Mouse (Mus musculus) hindbrain, embryonic 11.5 days (tissue): ENCODE measurements around the gene Snd1. TPM values are rescaled to one million over a fixed set of nuclear protein-coding genes. Genes with fewer than 3 reads are reported as not detected.

Experiments
- ATAC-seq: fragments of 200-750 bp; cut with Nextera tagmentation; 2 replicates; pipeline ENCODE4 v1.8.0; 2017; ENCODE audit warnings: mild to moderate bottlenecking, moderate TSS enrichment, moderate library complexity; ENCODE audit not compliant: low FRiP score
- DNase-seq: peaks from one replicate; pipeline ENCODE4 v3.0.0-alpha.2; 2015; ENCODE audit warnings: low spot score
- H3K27ac ChIP-seq: fragments of 300-500 bp; sonication (generic); 2 replicates; pipeline ENCODE4 v1.5.1; 2014; ENCODE audit warnings: mild to moderate bottlenecking, low read depth, low read length
- H3K27me3 ChIP-seq: fragments of 300-500 bp; sonication (generic); 2 replicates; pipeline ENCODE4 v1.6.1; 2014; ENCODE audit warnings: mild to moderate bottlenecking, low read length, moderate library complexity, mixed read lengths; ENCODE audit not compliant: control insufficient read depth, insufficient read depth
- H3K36me3 ChIP-seq: fragments of 300-500 bp; sonication (generic); 2 replicates; pipeline ENCODE4 v1.6.1; 2014; ENCODE audit warnings: mild to moderate bottlenecking, low read length, moderate library complexity, mixed read lengths; ENCODE audit not compliant: control insufficient read depth, insufficient read depth
- H3K4me1 ChIP-seq: fragments of 300-500 bp; sonication (generic); replicated peaks from 2 replicates; pipeline ENCODE4 v1.6.1; 2014; ENCODE audit warnings: low read length, mixed read lengths; ENCODE audit not compliant: control insufficient read depth, insufficient read depth
- H3K4me2 ChIP-seq: fragments of 300-500 bp; sonication (generic); replicated peaks from 2 replicates; pipeline ENCODE4 v1.6.1; 2014; ENCODE audit warnings: mild to moderate bottlenecking, low read depth, low read length
- H3K4me3 ChIP-seq: fragments of 300-500 bp; sonication (generic); 2 replicates; pipeline ENCODE4 v1.5.1; 2014; ENCODE audit warnings: low read depth, low read length
- H3K9ac ChIP-seq: fragments of 300-500 bp; sonication (generic); 2 replicates; pipeline ENCODE4 v1.6.1; 2014; ENCODE audit warnings: low read depth, low read length
- H3K9me3 ChIP-seq: fragments of 300-500 bp; sonication (generic); 2 replicates; pipeline ENCODE4 v1.6.1; 2016; ENCODE audit warnings: low read length; ENCODE audit not compliant: control insufficient read depth
- whole genome bisulfite sequencing: fragments of 180-500 bp; shearing (Covaris S2); extraction: QIAGEN DNeasy Blood & Tissue Kit; methylation state at CpG from one replicate; pipeline ENCODE4 v1.1.7; 2014; 5-methylcytosine and 5-hydroxymethylcytosine counted together
- polyA plus RNA-seq: library from polyadenylated mRNA; unstranded; fragments of >200 nt; fragmentation: Nextera tagmentation; extraction: Ambion mirVana; gene quantifications from 2 replicates; pipeline ENCODE4 v1.2.1, GENCODE M21; 2014

Gene Snd1
- polyA plus RNA-seq, 1 experiment from 2014 or later: 86.2 TPM

DNA sequence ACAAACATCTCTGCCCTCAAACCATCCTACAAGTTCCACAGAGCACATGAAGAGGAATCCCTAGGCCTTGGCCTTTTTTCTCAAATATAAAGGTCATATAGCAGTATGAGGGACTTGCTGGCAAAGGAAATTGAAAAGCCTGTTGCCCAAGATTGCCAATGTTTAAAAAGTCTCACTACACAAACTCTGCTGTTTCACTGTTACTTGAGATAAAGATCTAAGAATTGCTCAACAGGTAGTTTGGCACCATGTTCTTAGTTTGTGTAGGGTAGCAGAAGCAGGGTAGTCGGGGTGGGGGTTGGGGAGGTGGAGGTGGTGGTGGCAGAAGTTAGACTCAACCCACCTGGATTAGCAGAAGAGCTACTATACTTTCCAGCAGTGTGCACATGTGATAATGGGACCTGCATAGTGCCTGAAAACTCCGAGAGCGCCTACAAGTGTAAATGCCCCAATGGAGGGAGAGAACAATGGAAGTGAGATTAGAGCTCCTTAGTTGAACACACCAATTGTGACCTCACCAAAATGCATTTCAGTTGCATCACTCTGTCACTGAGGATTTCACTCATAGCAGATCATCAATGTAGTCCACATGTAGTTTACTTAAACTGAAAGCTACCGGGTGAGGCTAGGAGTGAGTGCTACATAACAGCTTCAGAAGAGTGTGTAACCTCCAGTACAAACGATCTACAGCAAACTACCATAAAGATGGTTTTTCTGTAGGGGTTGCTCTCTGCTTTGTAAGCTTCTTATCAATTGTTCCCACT lies 259.1 kb downstream of the Snd1 start:
- H3K27me3 ChIP-seq: no peaks in the 10 kb centered on the region
- 88% methylated on average over 5 of the region's 5 CpGs for WGBS
- no peaks in the 10 kb centered on the region for H3K9me3 ChIP-seq
- H3K4me1 ChIP-seq: peaks cover 5% of the 10 kb centered on the region; the same call in 1 of the 2 replicates
- H3K4me3 ChIP-seq: no peak overlapping the region
- no peak overlapping the region for H3K4me2 ChIP-seq
- ATAC-seq: no peak
- H3K36me3 ChIP-seq: no peaks in the 10 kb centered on the region
- H3K27ac ChIP-seq: no peak overlapping the region
- DNase-seq: no peak
- H3K9ac ChIP-seq: no peak overlapping the region

DNA sequence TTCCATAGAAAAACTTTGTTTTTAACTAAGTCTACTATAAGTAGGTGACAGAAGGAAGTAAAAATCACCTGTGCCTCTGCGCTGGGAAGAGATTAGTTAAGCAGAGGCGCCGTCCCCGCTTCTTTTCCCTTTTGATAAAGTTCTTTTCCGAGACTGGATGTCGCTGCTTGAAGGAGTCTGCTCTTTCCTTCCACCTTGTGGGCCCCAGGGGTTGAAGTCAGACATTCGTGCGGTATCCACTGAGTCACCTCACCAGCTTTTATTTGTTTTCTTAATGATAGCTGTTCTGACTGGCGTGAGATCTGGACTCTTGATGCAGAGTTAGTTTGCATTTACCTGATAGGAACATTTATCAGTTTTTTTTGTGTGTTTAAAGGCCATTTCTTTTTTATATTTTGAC lies 260.2 kb downstream of the Snd1 start:
- Histone ChIP-seq H3K4me3 (no peak overlapping the region), H3K4me2 (no peak overlapping the region), H3K27ac (no peak overlapping the region), H3K9ac (no peak overlapping the region), H3K9me3 (no peaks in the 10 kb centered on the region), H3K36me3 (no peaks in the 10 kb centered on the region), H3K27me3 (no peaks in the 10 kb centered on the region), H3K4me1 (no peaks in the 10 kb centered on the region)
- no peak for DNase-seq
- 86% methylated on average over 9 of the region's 9 CpGs for WGBS
- ATAC-seq: no peak

DNA sequence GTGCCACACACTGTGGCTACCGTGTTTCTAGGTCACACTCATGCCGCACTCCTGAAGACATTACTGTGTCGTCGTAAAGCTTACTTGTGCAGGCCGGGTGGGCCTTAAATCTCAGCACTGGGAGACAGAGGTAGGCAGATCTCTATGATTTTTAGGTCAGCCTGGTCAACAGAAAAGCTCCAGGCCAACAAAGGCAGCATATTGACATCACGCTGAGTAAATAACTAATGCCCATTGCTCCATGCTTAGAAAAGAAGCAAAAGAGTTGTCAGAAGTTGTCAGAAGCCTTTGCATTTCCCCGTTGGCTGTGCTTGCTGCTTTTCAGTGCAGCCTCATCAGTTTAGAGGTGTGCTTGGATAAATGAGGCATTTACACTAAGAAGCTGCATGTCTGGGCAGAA lies 261.7 kb downstream of the Snd1 start:
- Histone ChIP-seq H3K36me3 (no peaks in the 10 kb centered on the region), H3K9ac (no peak overlapping the region), H3K27me3 (no peaks in the 10 kb centered on the region), H3K4me3 (no peak overlapping the region), H3K9me3 (no peaks in the 10 kb centered on the region), H3K4me2 (no peak overlapping the region), H3K27ac (no peak overlapping the region), H3K4me1 (no peaks in the 10 kb centered on the region)
- WGBS: 82% methylated on average over 7 of the region's 7 CpGs
- DNase-seq (no peak), ATAC-seq (no peak)

DNA sequence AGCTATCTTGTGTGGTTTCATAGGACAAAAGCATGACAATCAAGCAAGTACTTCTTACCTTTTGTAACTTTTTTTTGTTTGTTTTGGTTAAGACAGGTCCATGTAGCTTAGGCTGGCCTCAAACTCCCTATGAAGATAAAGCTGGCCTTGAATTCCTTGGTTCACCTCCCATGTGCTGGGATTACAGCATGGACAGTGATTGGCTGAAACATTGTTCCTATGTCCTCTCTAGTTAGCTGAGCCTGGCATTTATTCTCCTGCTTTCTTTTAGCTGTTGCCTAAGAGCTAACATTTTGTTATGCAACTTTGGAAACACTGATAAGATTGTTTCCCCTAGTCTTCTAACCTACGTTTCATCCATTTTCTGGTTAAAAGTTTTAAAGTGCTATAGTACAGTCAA lies 262.7 kb downstream of the Snd1 start:
- WGBS: 90% methylated on average over 1 of the region's 1 CpGs
- H3K27me3 ChIP-seq: no peaks in the 10 kb centered on the region
- H3K9ac ChIP-seq: no peak overlapping the region
- H3K9me3 ChIP-seq: no peaks in the 10 kb centered on the region
- no peak overlapping the region for H3K4me3 ChIP-seq
- no peak for ATAC-seq
- no peaks in the 10 kb centered on the region for H3K36me3 ChIP-seq
- H3K27ac ChIP-seq: no peak overlapping the region
- no peak overlapping the region for H3K4me2 ChIP-seq
- no peaks in the 10 kb centered on the region for H3K4me1 ChIP-seq
- DNase-seq: no peak

DNA sequence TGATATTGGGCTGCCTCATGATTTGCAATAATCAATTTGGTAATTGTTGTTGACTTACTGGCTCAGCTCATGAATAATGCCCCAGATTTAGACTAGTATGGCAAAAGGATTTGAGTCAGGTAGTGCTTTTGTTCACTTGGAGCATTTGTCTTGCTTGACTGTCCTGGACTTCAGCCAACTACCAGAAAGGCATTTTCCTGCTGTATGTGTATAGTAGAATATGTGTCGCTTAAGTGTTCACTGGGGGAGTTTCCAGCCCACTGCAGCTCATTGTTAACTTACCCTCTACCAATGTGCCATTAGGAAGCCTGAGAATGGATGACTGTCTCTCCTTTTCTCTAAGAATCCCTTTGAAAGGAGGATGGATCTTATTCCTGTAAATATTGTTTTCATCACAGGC lies 268.6 kb downstream of the Snd1 start:
- Histone ChIP-seq H3K4me3 (no peak overlapping the region), H3K4me2 (no peak overlapping the region), H3K27me3 (no peaks in the 10 kb centered on the region), H3K4me1 (no peaks in the 10 kb centered on the region), H3K27ac (no peak overlapping the region), H3K9me3 (no peaks in the 10 kb centered on the region), H3K36me3 (no peaks in the 10 kb centered on the region), H3K9ac (no peak overlapping the region)
- ATAC-seq: no peak
- WGBS: 57% methylated on average over 1 of the region's 1 CpGs
- no peak for DNase-seq

DNA sequence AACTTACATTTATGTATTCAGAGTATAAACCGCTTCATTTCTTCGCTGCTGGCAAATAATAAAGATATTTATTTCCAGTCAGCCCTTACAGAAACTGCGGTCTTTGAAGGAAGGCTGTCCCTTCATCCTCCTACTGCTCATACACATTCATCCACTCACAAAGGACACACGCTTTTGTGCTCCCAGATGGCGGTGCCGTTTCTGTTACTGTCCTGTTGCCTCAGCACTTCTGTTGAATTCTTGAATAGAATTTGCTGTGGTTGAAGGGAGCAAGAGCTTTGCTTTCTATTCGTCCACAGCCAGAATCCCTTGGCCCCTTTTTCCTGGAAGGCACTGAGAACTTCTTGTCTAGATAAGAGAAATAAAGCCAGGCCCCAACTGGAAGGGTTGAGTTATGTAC lies 270.9 kb downstream of the Snd1 start:
- H3K4me1 ChIP-seq: no peaks in the 10 kb centered on the region
- 82% methylated on average over 7 of the region's 7 CpGs for WGBS
- H3K9me3 ChIP-seq: no peaks in the 10 kb centered on the region
- H3K4me2 ChIP-seq: no peak overlapping the region
- H3K36me3 ChIP-seq: no peaks in the 10 kb centered on the region
- no peak overlapping the region for H3K27ac ChIP-seq
- ATAC-seq: no peak
- no peak overlapping the region for H3K9ac ChIP-seq
- no peak overlapping the region for H3K4me3 ChIP-seq
- H3K27me3 ChIP-seq: no peaks in the 10 kb centered on the region
- DNase-seq: no peak

DNA sequence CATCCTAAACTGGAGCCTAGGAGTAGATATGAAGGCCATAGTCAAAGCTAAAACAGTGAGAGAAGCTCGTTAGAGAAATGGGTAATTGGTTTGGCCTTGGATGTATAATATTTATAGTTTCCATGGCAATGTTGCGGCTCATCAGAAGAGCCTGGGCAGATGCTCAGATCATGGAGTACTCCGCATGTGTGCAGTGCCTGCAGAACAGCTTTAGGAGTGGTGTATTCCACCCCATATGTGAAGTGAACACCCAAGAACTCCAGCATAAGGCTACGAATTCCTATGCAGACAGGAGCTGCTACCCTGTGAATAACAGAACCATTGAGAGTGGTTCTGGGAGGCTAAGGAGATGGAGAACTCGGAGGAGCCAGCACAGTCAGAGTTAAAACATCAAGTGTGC lies 272.1 kb downstream of the Snd1 start:
- no peak for ATAC-seq
- H3K36me3 ChIP-seq: no peaks in the 10 kb centered on the region
- H3K9me3 ChIP-seq: no peaks in the 10 kb centered on the region
- no peak overlapping the region for H3K27ac ChIP-seq
- no peak overlapping the region for H3K4me2 ChIP-seq
- no peaks in the 10 kb centered on the region for H3K4me1 ChIP-seq
- no peak overlapping the region for H3K9ac ChIP-seq
- no peak for DNase-seq
- no peaks in the 10 kb centered on the region for H3K27me3 ChIP-seq
- 95% methylated on average over 5 of the region's 5 CpGs for WGBS
- no peak overlapping the region for H3K4me3 ChIP-seq

DNA sequence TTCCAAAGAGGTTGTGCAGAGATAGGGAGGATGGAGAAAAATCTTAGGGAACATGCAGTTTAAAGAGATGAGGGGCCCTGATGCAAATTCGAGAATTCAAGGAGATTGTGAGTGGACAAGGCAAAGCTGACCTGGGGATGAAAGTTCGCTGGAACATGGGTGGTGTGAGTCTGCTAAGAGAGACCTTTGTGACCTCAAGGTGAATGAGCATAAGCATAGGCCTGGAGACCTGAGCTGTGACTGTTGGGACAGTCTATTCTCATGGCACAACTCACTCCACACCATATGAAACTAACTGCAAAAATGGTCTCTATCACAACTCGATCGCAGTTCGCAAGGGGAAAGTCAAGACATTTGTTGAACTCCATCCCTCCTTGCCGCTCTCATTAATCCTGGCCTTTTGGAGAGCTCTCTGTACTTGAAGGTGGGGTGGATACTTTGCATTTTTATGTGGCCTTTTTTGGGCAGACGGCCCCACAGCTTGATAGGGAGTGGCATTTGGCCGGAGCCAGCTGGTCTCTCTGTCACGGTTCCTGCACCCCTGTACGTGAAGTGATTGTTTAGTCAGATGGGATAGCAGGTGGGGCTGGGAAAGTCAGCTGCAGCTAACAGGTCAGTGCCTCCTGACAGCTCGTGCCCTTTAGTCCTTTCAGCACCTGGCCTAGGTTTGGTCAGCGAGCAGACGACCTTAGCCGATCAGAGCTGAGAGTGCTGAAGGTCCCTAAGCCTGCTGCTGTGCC lies 273.2 kb downstream of the Snd1 start:
- peak; percentile 35; the same call in 1 of the 2 replicates for ATAC-seq
- DNase-seq: no peak
- 60% methylated on average over 14 of the region's 14 CpGs for WGBS
- Histone ChIP-seq H3K4me3 (no peak overlapping the region), H3K36me3 (no peaks in the 10 kb centered on the region), H3K4me1 (no peaks in the 10 kb centered on the region), H3K4me2 (no peak overlapping the region), H3K27me3 (no peaks in the 10 kb centered on the region), H3K9me3 (no peaks in the 10 kb centered on the region), H3K9ac (no peak overlapping the region), H3K27ac (no peak overlapping the region)

DNA sequence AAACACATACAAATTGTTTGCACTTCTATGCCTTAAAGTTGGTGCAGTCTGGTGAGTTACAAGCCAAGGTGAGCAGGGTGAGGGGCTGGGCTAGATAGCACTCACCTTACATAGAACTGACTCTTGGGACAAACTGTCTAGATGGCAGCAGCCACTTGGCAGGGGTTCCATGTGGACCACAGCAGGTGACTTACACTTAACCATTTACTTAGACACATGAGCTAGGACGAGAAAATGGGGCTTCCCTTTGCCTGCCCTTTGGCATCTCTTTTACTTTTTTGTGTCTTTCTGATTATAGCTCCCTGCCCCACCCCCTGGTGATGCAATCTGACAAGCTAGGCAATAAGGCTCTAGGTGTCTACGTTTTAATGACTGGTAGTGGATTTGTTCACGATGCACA lies 274.3 kb downstream of the Snd1 start:
- no peak overlapping the region for H3K4me2 ChIP-seq
- no peaks in the 10 kb centered on the region for H3K4me1 ChIP-seq
- no peak for ATAC-seq
- WGBS: 74% methylated on average over 3 of the region's 3 CpGs
- no peaks in the 10 kb centered on the region for H3K36me3 ChIP-seq
- no peak overlapping the region for H3K9ac ChIP-seq
- DNase-seq: no peak
- H3K27me3 ChIP-seq: no peaks in the 10 kb centered on the region
- no peak overlapping the region for H3K4me3 ChIP-seq
- no peak overlapping the region for H3K27ac ChIP-seq
- H3K9me3 ChIP-seq: no peaks in the 10 kb centered on the region
